Mouse (Mus musculus) monocyte, adult 2 months (primary cell): Measurements from ENCODE around the gene Mucl3.

Source experiments
- DNase-seq, 2 experiments: peaks; one replicate each; pipeline ENCODE4 v3.0.0; 2022; ENCODE audit warnings: low spot score in 2 of 2, low read depth in 1 of 2

Gene Mucl3

GRCm38 (mm10) chr17:35635699-35636111, 7.8 kb downstream of the Mucl3 start:
- DNase-seq: peak; percentile 21 to 38

DNA sequence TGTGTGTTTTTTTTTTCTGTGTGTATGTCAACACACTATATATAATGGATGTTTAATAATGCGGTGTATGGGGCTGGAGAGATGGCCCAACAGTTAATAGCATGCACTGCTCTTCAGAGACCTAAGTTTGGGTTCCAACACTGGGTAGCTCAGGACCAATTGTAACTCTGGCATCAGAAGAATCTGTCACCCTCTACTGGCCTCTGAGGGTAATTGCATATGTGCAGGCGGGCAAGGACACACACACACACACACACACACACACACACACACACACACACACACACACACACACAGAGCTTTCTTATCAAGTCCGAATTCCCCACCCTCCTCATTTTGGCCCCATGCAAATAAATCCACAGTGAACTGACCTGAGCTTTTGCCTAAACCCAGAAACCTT, 8.3 kb downstream of the Mucl3 start:
- DNase-seq: no peak

DNA sequence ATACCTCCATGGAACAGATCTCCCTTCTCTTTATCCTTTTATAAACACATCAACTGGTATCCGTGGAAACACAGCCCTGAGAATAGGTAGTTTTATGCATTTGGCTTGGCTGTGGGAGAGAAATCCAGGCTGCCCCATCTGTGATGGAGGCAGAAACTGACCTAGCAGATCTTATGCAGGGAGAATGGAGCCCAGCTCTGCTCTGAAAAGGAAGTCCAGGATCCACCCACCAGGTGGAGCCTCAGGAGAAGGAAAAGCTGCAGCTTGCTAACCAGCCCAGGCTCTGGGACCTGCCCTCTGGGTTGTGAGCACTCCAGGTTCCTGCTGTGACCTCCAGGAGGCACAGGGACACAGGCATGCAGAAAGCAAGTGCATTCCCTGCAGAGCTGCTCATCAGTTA, 9.5 kb downstream of the Mucl3 start:
- DNase-seq: no peak

DNA sequence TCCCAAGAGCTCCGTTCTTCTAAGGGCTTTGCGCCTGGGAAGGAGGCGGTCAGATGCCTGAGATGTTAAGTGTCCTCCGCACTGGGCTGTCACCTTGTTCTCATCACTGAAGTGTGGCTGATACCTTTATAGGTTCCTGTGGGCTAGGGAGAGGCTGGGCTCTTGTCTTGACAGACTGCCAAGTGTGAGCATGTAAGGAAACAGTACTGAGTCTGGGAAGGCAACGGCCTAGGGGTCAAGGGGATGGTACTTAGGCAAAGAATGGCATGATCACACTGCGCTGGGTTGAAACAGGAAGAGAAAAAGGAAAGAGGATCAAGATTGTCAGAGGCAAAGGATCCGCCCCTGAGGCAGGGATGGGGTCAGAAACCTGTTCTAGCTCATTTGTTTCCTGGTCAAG, 17.0 kb downstream of the Mucl3 start, which contains the start of gene Gm9573:
Gene Gm9573 (minus strand): TSS at position 101 of the 400 bp plus-strand sequence.
- DNase-seq: no peak

GRCm38 (mm10) chr17:35617127-35617526, 26.4 kb downstream of the Mucl3 start:
- DNase-seq: no peak

DNA sequence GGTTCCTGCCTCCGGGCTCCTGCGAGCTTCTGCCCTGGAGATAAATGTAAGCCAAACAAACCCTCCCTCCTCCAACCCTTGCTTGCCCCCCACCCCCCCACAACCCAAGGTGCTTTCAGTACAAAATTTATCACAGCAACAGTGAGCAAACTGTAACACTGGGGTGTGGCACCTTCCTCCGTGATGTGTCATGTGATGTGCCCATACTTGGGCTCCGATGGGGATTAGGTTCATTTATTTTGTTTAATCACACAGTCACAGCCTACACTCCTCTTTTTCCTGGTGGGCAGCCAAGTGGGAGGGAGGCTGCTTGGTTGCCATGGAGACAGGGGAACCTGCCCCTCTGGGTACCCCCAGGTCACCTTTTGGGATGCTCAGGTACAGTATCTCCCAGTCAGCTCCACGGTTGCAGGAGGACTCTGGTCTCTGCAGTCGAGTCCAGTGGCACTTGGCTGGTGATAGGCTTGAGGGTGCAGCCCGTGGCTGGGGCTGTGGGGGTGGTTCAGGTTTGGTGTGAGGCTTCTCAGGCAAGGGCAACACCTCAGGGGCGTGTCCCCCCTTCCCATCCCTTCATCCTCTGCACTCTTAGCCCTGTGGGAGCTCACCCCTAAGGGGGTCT, 41.6 kb downstream of the Mucl3 start:
- no peak for DNase-seq

GRCm38 (mm10) chr17:35601249-35601648, 42.2 kb downstream of the Mucl3 start, which contains the start of gene Sfta2:
Sfta2 (plus strand) TSS chr17:35601549.
- DNase-seq: no peak

- DNase-seq: no peak
These were observed 46.1 kb downstream of the Mucl3 start for GRCm38 (mm10) chr17:35597399-35597798.

DNA sequence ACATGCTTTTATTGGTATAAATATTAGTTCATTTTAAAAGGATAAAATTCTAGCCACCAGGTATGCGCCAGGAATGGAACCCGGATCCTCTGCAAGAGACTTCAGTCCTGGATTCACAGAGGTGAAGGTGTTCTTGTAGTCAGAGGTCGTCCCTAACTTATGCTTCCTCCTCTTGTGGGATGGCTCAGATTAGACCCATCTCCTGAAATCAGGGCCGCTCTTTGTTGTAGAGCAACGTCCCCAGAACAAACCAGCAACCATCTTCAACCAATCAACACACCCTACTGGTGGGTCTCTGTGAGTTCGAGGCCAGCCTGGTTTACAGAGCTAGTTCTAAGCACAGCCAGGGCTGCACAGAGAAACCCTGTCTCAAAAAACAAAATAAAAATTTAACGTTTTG, 49.0 kb downstream of the Mucl3 start:
- no peak for DNase-seq

GRCm38 (mm10) chr17:35593786-35594185, 49.7 kb downstream of the Mucl3 start:
- no peak for DNase-seq

- no peak for DNase-seq
These were observed 51.4 kb downstream of the Mucl3 start for GRCm38 (mm10) chr17:35592131-35592530.

DNA sequence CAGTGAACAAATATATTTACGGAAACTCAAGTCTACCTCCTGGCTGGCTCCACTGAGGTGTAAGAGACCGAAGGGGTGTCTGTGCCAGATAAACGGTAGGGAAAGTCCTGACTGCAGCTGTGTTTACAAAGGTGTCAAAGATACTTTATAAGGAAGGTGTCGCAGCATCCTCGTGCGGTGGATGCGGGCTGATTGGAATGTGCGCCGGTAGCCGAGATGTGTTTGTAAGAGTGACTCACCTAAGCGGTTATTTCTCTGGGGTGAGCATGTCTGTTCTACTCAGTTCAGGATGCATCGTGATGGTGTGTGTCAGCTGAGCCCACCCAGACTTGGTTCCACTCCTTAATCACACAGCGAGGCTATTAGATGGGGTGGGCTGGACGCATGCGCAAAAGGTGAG, 51.8 kb downstream of the Mucl3 start:
- no peak for DNase-seq

GRCm38 (mm10) chr17:35591219-35591578, 52.3 kb downstream of the Mucl3 start:
- DNase-seq: no peak

DNA sequence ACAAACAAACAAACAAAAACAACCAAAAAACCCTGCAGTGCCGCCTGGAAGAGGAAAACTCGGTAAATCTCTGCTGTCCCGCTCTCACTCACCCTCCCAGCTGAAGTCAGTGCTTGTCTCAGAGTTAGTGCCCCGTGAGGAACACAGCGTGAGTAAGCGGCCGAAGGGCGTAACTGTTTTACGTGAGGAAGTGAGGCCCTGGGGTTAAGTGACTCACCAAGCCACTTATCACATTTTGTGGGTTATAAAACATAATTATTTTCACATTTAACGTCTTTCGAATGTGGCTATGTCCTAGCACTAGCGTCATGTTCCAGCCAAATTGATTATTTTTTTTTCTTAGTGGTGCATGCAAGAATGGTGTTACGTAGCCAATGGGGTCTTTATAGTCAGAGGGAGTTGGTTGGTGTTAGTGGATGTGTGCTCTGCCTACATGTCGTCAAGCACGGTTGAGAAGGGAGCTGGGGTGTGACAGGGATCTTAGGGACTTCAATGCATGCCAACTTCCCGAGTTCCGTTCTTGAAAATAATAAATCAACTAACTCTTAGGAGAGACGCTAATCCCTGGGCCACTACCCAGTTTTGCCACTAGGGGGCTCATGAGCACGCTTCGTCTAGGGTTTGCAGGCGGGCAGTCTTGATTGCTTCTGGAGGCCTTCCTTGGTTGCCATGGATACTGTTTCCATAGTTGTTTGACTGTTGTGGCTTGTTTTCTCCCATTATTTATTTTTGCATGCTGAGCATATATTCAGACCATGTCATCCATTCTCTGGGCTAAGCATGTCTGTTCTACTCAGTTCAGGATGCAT, 52.9 kb downstream of the Mucl3 start:
- peak; percentile 59 to 60 for DNase-seq

DNA sequence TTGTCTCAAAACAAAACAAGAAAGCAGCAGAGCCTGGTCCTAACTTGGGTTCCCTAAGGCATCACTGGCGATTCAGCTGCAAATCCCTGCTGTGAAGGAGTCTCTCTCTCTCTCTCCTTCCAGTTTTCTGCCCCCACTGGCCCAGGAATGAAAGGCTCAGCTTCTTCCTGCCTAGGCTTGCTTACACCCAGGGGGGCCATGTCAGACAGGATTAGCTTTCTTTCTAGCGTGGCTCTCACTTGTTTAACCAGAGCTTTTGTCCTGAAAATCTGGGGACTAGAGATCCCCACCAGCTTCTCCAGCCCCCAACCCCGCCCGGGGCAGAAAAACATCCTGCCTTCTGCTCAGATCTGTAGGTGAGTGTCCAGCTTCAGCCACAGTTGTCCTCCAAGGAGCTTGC, 55.1 kb downstream of the Mucl3 start:
- DNase-seq: no peak

GRCm38 (mm10) chr17:35587291-35587690, 56.2 kb downstream of the Mucl3 start:
- no peak for DNase-seq
